Comparison of ENCODE assay signal across 7 mouse cellular contexts in the genomic region with DNA sequence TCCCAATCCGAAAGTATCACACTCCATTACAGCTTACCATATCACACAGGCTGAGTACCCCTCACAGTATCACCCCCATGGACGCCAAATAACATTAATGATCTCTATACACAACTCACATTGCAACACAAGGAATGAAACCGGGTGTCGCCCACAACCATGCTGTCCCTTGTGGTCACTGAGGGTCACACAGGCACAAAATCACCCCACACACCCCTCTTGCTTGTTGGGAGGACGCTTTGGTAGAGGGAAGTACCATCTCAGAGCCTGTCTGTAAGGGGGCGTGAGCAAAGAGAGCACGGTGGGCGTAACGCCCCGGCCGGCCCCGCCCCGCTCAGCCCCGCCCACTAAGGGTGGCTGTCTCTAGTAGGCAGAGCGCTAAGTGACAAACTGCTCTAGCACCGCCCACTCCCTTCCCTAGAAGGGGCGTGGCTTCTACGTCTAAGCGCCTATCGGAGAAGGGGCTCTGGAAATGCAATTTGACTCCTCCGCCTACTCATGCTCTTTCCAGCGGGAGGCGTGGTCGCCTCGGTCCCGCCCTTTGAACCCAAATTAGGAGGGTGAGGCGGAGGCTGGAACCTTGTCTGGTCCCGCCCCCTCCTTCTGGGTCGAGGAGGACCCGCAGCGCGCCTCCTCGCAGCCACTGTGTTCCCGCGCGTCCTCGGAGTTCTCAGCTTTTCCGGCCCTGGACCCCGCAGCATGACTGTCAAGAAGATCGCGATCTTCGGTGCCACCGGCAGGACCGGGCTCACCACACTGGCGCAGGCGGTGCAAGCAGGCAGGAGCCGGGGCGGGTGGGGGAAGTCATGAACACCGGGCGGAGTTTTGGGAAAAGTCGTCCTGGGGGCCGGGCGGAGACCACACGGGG. TPM values are rescaled to one million over a fixed set of nuclear protein-coding genes. Genes with fewer than 3 reads are reported as not detected.
DNase-seq lines count a peak whose midpoint lies in the region; ATAC-seq lines count a peak whose summit lies in the region.

A gene (minus strand): TSS at position 268 of the 868 bp plus-strand sequence.
A gene (plus strand): TSS at position 560 of the 868 bp plus-strand sequence.

- H3K36me3 ChIP-seq in intestine, embryonic 15.5 days = no peaks in the 10 kb centered on the region
- no peaks in the 10 kb centered on the region for H3K36me3 ChIP-seq in midbrain, embryonic 10.5 days

- peak; percentile 99 for DNase-seq in adrenal gland, adult 2 months
- peak; percentile 98 for DNase-seq in embryo, embryonic 11.5 days (ENCODE audit: low read depth, low spot score)
- peak; percentile 97 to 98 for DNase-seq in gastrocnemius, postnatal 36 days
- DNase-seq in left cerebral cortex, postnatal 25 days (ENCODE audit: low spot score in 2 of 2) = peak; percentile 96 to 99
- peak; percentile 99 for DNase-seq in midbrain, embryonic 10.5 days (ENCODE audit: low spot score)
- peak; percentile 93 for DNase-seq in right cerebral cortex, postnatal 4 days

- peak within 1 kb of the TSS; percentile 58 for H3K4me3 ChIP-seq in intestine, embryonic 15.5 days (replicated peaks)
- H3K4me3 ChIP-seq in midbrain, embryonic 10.5 days = peak within 1 kb of the TSS; percentile 64

- ATAC-seq in intestine, embryonic 15.5 days = peak; percentile 94

- peaks cover 23% of the 10 kb centered on the region for H3K4me1 ChIP-seq in intestine, embryonic 15.5 days (replicated peaks)
- peaks cover 27% of the 10 kb centered on the region for H3K4me1 ChIP-seq in midbrain, embryonic 10.5 days

- intact Hi-C loops in gastrocnemius, postnatal 36 days (cut with DNase I) = no loop called here
- intact Hi-C loops in left cerebral cortex, postnatal 25 days (cut with DNase I) = loop anchor here (2.0 to 5.0 kb wide), 2 partner anchors 39 to 110 kb away; a partner anchor contains a TSS

- no peaks in the 10 kb centered on the region for H3K9me3 ChIP-seq in intestine, embryonic 15.5 days
- H3K9me3 ChIP-seq in midbrain, embryonic 10.5 days (replicated peaks) = no peaks in the 10 kb centered on the region

- WGBS in intestine, embryonic 15.5 days = under 1% methylated on average over 54 of the region's 54 CpGs
- WGBS in midbrain, embryonic 10.5 days = 1% methylated on average over 54 of the region's 54 CpGs

- peak within 1 kb of the TSS; percentile 62 for H3K9ac ChIP-seq in intestine, embryonic 15.5 days

- H3K4me2 ChIP-seq in intestine, embryonic 15.5 days (replicated peaks) = peak within 1 kb of the TSS; percentile 99

- peak within 1 kb of the TSS; percentile 38; the same call in 1 of the 2 replicates for H3K27ac ChIP-seq in intestine, embryonic 15.5 days
- peak within 1 kb of the TSS; percentile 73 for H3K27ac ChIP-seq in midbrain, embryonic 10.5 days (replicated peaks)

- peaks cover 14% of the 10 kb centered on the region for H3K27me3 ChIP-seq in intestine, embryonic 15.5 days (replicated peaks)
- peaks cover 45% of the 10 kb centered on the region for H3K27me3 ChIP-seq in midbrain, embryonic 10.5 days (ENCODE audit: low read depth, poor library complexity, severe bottlenecking)

RNA-seq across cellular contexts. Expression of the first gene that starts in this region (rescaled TPM):
- 1 to 10 TPM; 1.5 to 1.9 TPM for total RNA-seq in adrenal gland, adult 2 months (2021)
- 0.84 and 2.3 TPM in 2 replicates for polyA plus RNA-seq in adrenal gland, adult 2 months (2012; rRNA removed)
- total RNA-seq in gastrocnemius, postnatal 36 days (2021) = under 1 TPM in 1 of 2 experiments, not detected in 1; 0.03 TPM
- 0.33 and 0.38 TPM in 2 replicates for polyA plus RNA-seq in intestine, embryonic 15.5 days (2015; fragmentation: Nextera tagmentation; extraction: Ambion mirVana)
- total RNA-seq in left cerebral cortex, postnatal 25 days (2021) = 100 to 1,000 TPM; 132 to 139 TPM
- 0.30 and 0.52 TPM in 2 replicates for polyA plus RNA-seq in midbrain, embryonic 10.5 days (2016; fragmentation: Nextera tagmentation; extraction: Ambion mirVana)

RNA-seq across cellular contexts. Expression of the second gene that starts in this region (rescaled TPM):
- 10 to 100 TPM; 48.4 to 51.1 TPM for total RNA-seq in adrenal gland, adult 2 months (2021)
- 70.2 and 86.2 TPM in 2 replicates for polyA plus RNA-seq in adrenal gland, adult 2 months (2012; rRNA removed)
- 10 to 100 TPM; 10.9 to 12.7 TPM for total RNA-seq in gastrocnemius, postnatal 36 days (2021)
- polyA plus RNA-seq in intestine, embryonic 15.5 days (2015; fragmentation: Nextera tagmentation; extraction: Ambion mirVana) = 60.4 and 77.5 TPM in 2 replicates
- 10 to 100 TPM; 12.0 to 15.9 TPM for total RNA-seq in left cerebral cortex, postnatal 25 days (2021)
- 38.9 and 40.9 TPM in 2 replicates for polyA plus RNA-seq in midbrain, embryonic 10.5 days (2016; fragmentation: Nextera tagmentation; extraction: Ambion mirVana)

Comparison
In these comparisons a context has a peak if more than half of its experiments do, and no peak if none do; other contexts are left out.
1. Peak in every context shown above with its lines: DNase-seq, ATAC-seq, H3K4me3 ChIP-seq and H3K27ac ChIP-seq.
2. RNA of the first gene that starts in this region (total RNA-seq): 132 to 139 TPM in left cerebral cortex, postnatal 25 days; 1.5 to 1.9 TPM in adrenal gland, adult 2 months and 0.03 TPM in gastrocnemius, postnatal 36 days; every median in the first group is over 10 times any median in the second.